Mouse (Mus musculus): ENCODE measurements around the gene Ndrg3. TPM values are rescaled to one million over a fixed set of nuclear protein-coding genes. Genes with fewer than 3 reads are reported as not detected.

The Ndrg3 gene
- polyA plus RNA-seq, 1 experiment, result 30.0 TPM

DNA sequence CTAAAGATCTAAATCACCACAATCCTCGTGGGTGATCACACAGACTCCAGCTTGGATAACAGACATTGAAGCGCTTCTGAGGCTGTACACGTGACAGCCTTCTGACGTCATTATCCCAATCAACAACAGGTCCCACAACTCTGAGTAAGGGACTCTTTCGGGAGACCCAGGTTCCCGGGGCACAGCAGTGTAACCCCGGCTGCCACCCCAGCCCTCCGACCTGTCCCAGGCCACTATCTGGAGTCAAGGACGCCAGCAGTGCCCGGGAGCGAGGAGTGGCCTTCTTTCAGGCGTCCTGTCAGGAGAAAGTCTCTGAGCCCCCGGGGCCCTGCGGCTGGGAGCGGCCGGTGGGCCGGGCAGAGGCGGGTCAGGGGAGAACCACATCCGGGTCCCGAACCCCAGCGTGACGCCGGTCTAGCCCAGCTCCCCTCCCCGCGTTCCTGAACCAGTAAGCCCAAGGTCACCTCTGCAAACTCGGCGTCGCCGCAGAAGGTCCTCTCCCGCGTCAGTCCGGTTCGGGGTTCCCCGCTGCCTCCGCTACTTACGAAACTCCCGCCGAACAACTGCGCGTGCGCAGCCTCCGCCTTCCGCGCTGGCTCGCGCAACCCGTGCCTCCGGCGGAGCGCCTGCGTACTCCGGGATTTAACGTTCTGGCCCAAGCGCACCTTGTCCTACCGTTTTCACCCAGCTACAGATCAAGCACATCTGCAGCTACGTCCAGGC, 14.8 kb upstream of the Ndrg3 start, which contains the start of gene Dsn1:
Gene Dsn1, minus strand, starts transcription at position 644 of the 723 bp plus-strand sequence.
- Histone ChIP-seq H3K27ac (ENCODE audit: insufficient read depth, low read length) (0 out of 2 replicates have a peak within 1 kb of the TSS, but pooled peaks have one; percentile 39), H3K27me3 (ENCODE audit: control insufficient read depth, insufficient read depth, low read length) (no peaks in the 10 kb centered on the region), H3K4me3 (ENCODE audit: extremely low read depth, insufficient read depth, insufficient read length) (peak within 1 kb of the TSS; percentile 75), H3K4me1 (ENCODE audit: control insufficient read depth, insufficient read depth, insufficient read length) (peaks cover 5% of the 10 kb centered on the region; the same call in 1 of the 2 replicates), H3K36me3 (ENCODE audit: control insufficient read depth, insufficient read depth, low read length) (no peaks in the 10 kb centered on the region)
- under 1% methylated on average over 56 of the region's 56 CpGs for WGBS
- TF ChIP-seq POLR2A (IDR thresholded peaks at IDR 0.05; ENCODE audit: low read depth, low read length) (no peak; the same call in 1 of the 2 replicates), CTCF (IDR thresholded peaks at IDR 0.05; ENCODE audit: extremely low read depth, insufficient read depth, insufficient read length, insufficient replicate concordance) (no peak)
- peak; percentile 71 to 87 for DNase-seq (ENCODE audit: low read depth in 1 of 2, low spot score in 2 of 2)

DNA sequence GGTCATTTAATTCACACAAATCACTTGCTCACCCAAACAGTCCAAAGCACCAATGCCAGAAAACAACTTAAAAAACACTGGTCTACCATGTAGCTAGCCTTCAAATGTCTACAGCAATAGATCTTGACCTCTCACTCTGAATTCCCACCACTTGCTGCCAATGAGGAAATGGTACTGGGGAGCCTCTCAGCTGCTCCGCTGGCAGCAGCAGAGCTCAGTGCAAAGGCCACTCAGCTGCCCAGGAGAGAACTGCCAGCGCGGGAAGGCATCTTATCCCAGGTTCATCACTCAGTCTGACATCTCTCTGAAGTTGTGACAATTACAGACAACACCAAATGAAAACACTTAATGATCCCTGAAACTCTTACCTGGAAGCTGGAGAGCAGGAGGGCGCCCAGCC, 10.5 kb upstream of the Ndrg3 start:
- Histone ChIP-seq H3K27me3 (ENCODE audit: control insufficient read depth, insufficient read depth, low read length) (no peaks in the 10 kb centered on the region), H3K4me1 (ENCODE audit: control insufficient read depth, insufficient read depth, insufficient read length) (peaks cover 2% of the 10 kb centered on the region; the same call in 1 of the 2 replicates), H3K36me3 (ENCODE audit: control insufficient read depth, insufficient read depth, low read length) (peaks cover 4% of the 10 kb centered on the region)

DNA sequence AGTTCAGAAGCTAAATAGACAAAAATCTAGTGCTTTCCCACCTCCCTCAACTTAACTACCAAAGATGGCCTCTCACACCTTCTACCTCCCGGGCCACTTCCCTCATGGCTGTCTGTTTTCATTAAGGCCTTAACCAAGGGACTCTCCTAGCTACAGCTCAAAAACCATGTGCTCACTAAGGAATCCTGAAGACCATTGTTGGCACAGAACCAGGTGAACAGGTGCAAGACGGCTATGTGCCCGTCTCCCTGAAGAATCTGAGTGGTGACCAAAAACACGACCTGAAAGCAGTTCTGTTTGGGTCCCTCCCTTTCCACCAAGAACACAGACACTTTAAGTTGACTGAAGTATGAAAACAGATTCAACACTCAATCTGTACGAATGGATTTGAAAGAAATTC, 6.4 kb upstream of the Ndrg3 start:
- WGBS, result 90% methylated on average over 5 of the region's 5 CpGs
- no peak overlapping the region for H3K27ac ChIP-seq (ENCODE audit: insufficient read depth, low read length)
- no peaks in the 10 kb centered on the region for H3K27me3 ChIP-seq (ENCODE audit: control insufficient read depth, insufficient read depth, low read length)

More for the DNA sequence above, 10.5 kb upstream of the Ndrg3 start:
- WGBS, result 95% methylated on average over 4 of the region's 4 CpGs
- no peak for DNase-seq (ENCODE audit: low read depth in 1 of 2, low spot score in 2 of 2)
- Histone ChIP-seq H3K4me3 (ENCODE audit: extremely low read depth, insufficient read depth, insufficient read length) (no peak overlapping the region), H3K27ac (ENCODE audit: insufficient read depth, low read length) (no peak overlapping the region)
- TF ChIP-seq CTCF (IDR thresholded peaks at IDR 0.05; ENCODE audit: extremely low read depth, insufficient read depth, insufficient read length, insufficient replicate concordance), result no peak

DNA sequence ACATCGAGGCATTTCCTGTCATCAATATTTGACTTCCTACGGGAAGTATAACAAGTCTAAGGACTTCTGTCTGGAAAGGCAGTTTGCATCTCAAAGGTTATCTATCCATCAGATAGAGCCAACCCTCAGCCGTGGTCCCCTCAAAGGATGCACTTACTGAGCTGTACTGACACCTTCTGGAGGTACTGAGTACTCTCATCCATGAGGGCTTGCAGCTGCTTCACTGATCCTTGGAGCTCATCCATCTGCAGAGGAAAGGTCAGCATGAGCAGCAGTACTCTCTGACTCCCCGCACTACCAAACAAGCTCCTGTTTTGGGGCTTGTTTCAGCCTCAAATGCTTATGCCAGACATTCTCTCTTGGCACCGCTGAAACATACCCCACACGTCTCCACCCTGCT, 4.7 kb upstream of the Ndrg3 start:
- 74% methylated on average over 6 of the region's 6 CpGs for whole genome bisulfite sequencing
- peaks cover 4% of the 10 kb centered on the region for H3K36me3 ChIP-seq (ENCODE audit: control insufficient read depth, insufficient read depth, low read length)
- TF ChIP-seq CTCF (IDR thresholded peaks at IDR 0.05; ENCODE audit: extremely low read depth, insufficient read depth, insufficient read length, insufficient replicate concordance), result peak; percentile 50; the same call in 1 of the 2 replicates
- no peak for TF ChIP-seq POLR2A (IDR thresholded peaks at IDR 0.05; ENCODE audit: low read depth, low read length)

More for the DNA sequence above, 6.4 kb upstream of the Ndrg3 start:
- Histone ChIP-seq H3K36me3 (ENCODE audit: control insufficient read depth, insufficient read depth, low read length) (peaks cover 4% of the 10 kb centered on the region), H3K4me3 (ENCODE audit: extremely low read depth, insufficient read depth, insufficient read length) (no peak overlapping the region), H3K4me1 (ENCODE audit: control insufficient read depth, insufficient read depth, insufficient read length) (no peaks in the 10 kb centered on the region)
- TF ChIP-seq POLR2A (IDR thresholded peaks at IDR 0.05; ENCODE audit: low read depth, low read length), result no peak
- TF ChIP-seq CTCF (IDR thresholded peaks at IDR 0.05; ENCODE audit: extremely low read depth, insufficient read depth, insufficient read length, insufficient replicate concordance), result no peak
- no peak for DNase-seq (ENCODE audit: low read depth in 1 of 2, low spot score in 2 of 2)

DNA sequence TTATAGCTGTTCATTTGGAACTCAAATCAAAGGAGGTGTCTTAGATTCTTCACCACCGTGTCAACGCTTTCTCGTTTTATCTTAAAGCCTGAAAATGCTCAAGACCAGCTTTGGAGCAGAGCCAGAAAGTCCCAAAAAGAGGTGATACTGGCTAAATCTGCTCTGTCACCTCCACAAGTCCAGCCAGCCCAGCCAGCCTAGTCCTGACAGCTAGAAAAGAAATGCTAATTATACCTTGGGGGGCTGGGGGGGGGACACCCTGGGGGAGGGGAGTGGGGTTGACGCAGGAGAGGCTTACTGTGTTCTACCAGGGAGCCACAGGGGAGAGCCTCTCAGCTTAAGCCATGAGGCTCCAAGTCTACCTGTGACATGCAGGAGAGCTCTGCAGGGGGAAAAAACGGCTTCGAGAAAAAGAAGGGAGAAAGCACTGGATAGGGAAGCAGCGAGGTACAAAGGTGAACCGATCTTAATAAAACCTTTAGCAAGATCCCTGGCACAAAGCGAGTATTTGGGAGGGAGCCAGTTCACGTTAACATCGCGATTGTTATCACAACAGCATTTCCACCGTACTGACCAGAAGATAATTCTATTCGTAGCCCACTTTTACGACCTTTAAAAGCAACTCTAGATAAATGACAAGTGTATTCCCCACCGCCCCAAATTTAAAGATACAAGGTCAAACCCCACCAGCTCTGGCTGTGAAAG, 977 bp downstream of the Ndrg3 start:
- no peak for DNase-seq (ENCODE audit: low read depth in 1 of 2, low spot score in 2 of 2)
- no peaks in the 10 kb centered on the region for H3K27me3 ChIP-seq (ENCODE audit: control insufficient read depth, insufficient read depth, low read length)
- H3K4me3 ChIP-seq (ENCODE audit: extremely low read depth, insufficient read depth, insufficient read length), result peak overlapping the region; percentile 86
- H3K27ac ChIP-seq (ENCODE audit: insufficient read depth, low read length), result no peak overlapping the region
- TF ChIP-seq POLR2A (IDR thresholded peaks at IDR 0.05; ENCODE audit: low read depth, low read length) (no peak), CTCF (IDR thresholded peaks at IDR 0.05; ENCODE audit: extremely low read depth, insufficient read depth, insufficient read length, insufficient replicate concordance) (no peak)
- H3K36me3 ChIP-seq (ENCODE audit: control insufficient read depth, insufficient read depth, low read length), result no peaks in the 10 kb centered on the region
- H3K4me1 ChIP-seq (ENCODE audit: control insufficient read depth, insufficient read depth, insufficient read length), result no peaks in the 10 kb centered on the region; the same call in 1 of the 2 replicates
- 17% methylated on average over 16 of the region's 16 CpGs for WGBS

More for the DNA sequence above, 4.7 kb upstream of the Ndrg3 start:
- Histone ChIP-seq H3K4me1 (ENCODE audit: control insufficient read depth, insufficient read depth, insufficient read length) (no peaks in the 10 kb centered on the region), H3K27me3 (ENCODE audit: control insufficient read depth, insufficient read depth, low read length) (no peaks in the 10 kb centered on the region), H3K27ac (ENCODE audit: insufficient read depth, low read length) (no peak overlapping the region), H3K4me3 (ENCODE audit: extremely low read depth, insufficient read depth, insufficient read length) (no peak overlapping the region)
- DNase-seq (ENCODE audit: low read depth in 1 of 2, low spot score in 2 of 2), result no peak

DNA sequence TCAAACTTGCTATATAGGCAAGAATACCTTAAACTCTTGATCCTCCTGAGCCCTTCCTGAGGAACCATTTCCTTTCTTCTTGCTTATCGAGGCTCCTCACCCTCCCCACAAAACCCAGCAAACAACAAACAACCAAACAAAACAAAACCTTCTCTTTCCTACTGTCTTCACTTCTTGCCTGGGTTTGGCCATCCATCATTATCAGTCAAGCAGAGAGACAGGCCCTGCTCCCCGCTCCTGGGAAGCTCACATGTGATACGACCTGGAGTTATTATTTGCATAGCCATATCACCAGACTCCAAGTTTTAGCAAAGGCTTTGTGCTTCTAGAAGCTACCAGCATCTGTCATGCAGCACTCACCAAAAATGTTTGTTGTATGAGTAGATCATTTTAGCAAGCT, 4.5 kb downstream of the Ndrg3 start:
- WGBS, result 90% methylated on average over 3 of the region's 3 CpGs
- no peak overlapping the region for H3K27ac ChIP-seq (ENCODE audit: insufficient read depth, low read length)

More for the DNA sequence above, 4.5 kb downstream of the Ndrg3 start:
- Histone ChIP-seq H3K36me3 (ENCODE audit: control insufficient read depth, insufficient read depth, low read length) (no peaks in the 10 kb centered on the region), H3K27me3 (ENCODE audit: control insufficient read depth, insufficient read depth, low read length) (no peaks in the 10 kb centered on the region), H3K4me3 (ENCODE audit: extremely low read depth, insufficient read depth, insufficient read length) (no peak overlapping the region), H3K4me1 (ENCODE audit: control insufficient read depth, insufficient read depth, insufficient read length) (no peaks in the 10 kb centered on the region; the same call in 1 of the 2 replicates)
- no peak for DNase-seq (ENCODE audit: low read depth in 1 of 2, low spot score in 2 of 2)
- TF ChIP-seq CTCF (IDR thresholded peaks at IDR 0.05; ENCODE audit: extremely low read depth, insufficient read depth, insufficient read length, insufficient replicate concordance), result no peak
